Mouse (Mus musculus): Measurements from ENCODE around the gene Aagab. TPM values are rescaled to one million over a fixed set of nuclear protein-coding genes. Genes with fewer than 3 reads are reported as not detected.
A peak's percentile ranks its signal among the peaks of the same experiment; 100 is the strongest.

Gene Aagab
- total RNA-seq, 2 experiments from 2014 or later = 13.3 to 25.6 TPM

DNA sequence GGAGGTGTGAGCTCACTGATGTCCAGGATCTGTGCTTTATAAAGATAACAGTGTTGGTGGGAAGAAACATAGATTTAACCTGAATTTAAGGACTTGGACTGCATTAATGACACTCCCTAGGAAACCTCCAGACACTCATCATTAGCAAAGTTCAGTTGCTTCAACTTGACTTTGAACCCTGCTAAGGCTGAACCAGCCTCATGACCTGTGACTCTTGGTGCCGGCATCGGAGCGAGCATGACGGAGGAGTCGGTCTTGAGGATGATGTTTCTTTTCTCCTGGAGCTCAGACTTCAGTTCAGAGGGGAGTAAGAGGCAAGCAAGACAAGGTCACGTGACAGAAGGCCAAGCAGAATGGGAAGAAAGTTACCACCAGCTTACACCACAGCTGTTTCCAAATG, 41.6 kb downstream of the Aagab start:
- no peak for ATAC-seq (ENCODE audit: poor library complexity, severe bottlenecking)

DNA sequence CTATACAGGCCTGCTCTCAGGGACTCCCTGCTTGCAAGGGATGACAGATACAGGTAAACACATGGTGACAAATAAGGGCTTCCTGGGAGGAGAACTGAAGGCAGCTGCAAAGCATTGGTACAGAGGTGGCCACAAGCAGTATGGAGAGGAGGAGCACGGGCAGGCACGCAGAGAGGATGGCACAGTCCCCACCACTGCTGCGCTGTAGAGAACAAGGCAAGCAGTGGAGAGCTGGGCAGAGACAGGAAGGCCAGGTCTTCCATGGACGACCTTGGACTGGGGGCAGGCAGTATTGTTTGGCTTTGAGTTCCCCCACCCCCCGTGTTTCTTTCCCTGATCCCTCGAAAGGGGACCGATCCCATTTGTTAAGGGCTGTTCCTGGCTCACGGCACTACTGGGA, 42.6 kb downstream of the Aagab start:
- no peak for ATAC-seq (ENCODE audit: poor library complexity, severe bottlenecking)

DNA sequence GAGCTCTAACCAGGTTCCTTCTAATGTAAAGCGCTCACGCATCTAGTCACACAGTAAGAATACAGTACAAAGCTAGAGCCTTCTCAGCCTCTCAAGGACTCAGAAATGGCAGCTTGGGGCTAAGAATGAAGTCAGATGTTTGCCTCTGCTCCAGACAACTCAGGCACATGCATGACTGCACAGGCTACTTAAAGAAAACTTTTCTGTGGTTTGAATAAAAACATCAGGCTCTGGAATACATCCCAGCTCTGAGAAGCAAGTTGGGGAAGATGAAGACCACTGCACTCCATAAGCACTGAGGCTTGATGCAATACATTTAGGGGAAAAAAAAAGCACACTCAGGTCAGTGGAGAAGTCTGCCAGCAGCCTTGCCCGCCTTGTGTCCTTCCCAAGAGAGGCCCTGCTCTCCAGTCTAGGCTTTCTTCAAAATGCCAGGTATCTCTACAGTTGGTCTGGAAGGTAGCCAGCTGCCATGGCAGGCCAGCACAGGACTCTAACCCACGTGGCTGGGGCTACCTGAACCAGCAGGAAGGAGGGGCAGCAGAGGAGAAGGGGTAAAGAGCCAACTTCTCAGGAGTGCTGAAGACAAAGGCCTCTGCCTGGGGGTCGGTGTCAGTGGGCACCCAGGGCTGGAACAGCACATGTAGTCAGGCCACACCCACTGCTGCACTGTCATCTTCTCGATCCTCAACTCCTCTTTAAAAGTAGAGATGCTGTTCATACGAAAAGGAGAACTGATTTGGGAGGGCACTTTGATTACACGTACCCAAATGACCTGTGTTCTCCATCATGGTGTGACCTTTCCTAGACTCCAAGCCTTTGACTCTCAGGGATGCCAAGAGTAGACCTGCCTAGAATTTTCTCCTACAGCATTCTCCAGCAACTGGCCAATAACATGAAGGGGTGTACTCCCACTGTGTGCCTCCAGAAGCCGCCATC, 45.4 kb downstream of the Aagab start:
- no peak for ATAC-seq (ENCODE audit: poor library complexity, severe bottlenecking)

DNA sequence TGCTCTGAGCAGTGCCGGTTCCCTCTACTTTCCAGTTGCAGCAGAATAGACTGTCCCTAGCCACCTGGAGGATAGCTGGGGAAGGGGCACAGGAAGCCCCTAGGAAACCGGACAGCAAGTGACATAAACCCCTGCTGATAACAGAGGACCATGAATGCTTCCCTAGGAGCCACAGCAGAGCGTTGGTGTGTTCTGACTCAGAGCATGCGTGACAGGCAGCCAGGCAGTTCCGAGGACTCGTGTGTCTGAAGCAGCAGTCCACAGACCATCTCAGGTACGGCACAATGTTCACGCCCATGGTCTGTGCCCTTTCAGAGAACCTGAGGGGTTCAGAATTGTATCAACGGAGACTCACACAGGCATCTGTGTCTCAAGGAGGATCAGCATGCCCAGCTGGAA, 46.1 kb downstream of the Aagab start:
- no peak for ATAC-seq (ENCODE audit: poor library complexity, severe bottlenecking)

DNA sequence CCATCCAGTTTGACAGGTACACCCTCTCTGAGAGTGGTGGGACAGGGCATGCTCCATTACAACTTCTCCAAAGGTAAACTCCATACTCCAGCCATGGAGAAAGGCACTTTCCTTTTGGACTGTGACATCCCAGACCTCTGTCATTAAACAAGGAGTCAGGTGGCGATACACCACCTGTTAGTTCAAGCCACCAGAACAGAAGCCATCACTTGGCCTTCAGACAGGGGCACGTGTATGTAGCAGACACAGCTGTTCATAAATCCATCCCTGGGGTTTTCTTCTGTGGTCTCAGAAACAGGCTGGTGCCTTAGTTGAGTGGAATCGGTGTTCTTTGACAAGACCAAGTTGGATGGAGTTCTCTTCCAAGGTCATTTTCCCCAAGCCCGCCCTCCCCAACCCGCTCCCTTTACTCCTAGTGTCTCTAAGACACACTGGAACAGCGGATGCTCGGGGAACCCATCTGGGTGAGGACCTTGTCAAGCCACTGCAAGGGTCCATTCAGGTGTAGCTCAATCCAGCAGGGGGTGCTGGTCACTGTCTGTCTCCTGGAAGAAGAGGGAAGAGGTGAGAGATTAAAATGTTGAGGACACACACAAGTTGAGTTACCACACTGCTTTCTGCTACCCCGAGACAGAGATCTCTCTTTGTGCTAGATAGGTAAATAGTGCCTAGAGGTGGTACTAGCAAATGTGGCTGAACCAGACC, 47.5 kb downstream of the Aagab start:
- 0 out of 2 replicates have a peak, but pooled peaks have one; percentile 35 for ATAC-seq (ENCODE audit: poor library complexity, severe bottlenecking)

DNA sequence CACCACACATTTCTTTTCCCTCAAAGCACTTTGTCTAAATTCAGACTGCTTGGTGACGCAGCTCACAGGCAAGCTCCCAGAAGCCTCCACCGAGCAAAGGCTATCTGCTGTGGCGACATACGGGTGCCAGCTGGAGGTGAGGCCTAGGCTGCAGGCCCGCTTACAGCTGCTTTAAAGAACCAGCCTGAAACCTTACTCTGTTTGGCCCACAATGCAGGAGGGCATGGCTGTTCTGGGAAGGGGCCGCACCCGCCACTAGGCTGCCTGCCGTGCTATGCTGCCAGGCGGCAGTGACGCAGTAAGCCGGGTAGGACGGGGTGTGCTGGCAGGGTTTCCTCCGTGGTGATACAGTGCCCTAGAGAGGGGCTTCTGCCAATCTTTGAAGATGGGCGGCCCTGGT, 48.4 kb downstream of the Aagab start:
- ATAC-seq (ENCODE audit: poor library complexity, severe bottlenecking) = no peak

DNA sequence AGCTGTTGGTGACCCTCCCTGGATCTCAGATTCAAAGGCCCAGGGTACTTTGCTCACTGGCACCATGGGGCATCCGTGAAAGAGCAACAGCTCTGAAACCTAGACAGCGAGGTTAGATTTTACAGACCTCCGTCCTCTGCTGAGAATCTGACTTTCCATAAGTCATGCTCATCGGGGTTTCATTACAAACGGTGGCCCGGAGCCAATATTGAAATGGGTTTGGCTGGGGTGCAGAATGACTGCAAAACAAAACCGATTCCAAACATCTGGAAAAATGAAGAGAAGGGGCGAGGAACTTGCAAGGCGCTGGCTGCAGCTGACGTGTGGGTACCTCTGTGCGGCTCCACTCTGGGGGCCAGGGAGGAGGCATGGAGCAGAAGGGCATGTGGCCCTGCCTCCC, 49.1 kb downstream of the Aagab start:
- no peak for ATAC-seq (ENCODE audit: poor library complexity, severe bottlenecking)

DNA sequence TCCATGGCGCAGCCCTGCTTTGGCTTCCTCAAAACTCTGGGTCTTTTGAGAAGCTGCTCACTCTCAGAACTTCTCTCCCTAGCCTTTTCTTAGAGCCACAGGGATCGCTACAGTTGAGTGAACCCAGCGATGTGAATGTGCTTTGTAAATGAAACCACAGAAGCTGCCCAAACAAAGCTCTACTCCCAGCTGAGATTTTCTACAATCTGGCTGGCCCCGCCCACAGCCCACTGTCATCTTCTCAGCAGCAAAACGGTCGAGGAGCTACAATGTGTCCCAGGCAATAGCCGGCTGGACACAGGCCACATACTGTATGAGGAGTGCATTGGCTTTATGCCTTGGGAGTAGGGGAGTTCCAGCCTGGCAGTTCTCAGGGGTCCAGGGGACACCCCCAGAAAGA, 51.2 kb downstream of the Aagab start:
- no peak for ATAC-seq (ENCODE audit: poor library complexity, severe bottlenecking)

DNA sequence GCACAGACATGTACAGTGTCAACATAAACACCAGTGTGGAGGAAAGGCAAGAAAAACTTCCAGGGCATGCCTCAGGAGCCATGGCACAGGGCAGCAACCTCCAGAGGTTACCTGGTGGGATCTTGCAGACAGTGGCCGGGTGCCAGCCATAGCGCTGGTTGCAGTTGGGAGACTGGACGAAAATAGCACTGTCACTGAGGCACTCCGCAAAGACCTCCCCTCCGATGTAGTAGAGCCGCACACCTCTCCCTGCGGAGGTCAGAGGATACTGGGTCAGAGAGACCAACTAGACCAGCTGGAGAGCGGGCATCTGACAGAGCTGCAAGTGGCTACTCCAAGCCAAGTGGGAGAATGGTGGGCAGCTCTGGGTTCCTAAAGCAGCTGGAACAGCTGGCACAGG, 52.1 kb downstream of the Aagab start:
- ATAC-seq (ENCODE audit: poor library complexity, severe bottlenecking) = no peak

DNA sequence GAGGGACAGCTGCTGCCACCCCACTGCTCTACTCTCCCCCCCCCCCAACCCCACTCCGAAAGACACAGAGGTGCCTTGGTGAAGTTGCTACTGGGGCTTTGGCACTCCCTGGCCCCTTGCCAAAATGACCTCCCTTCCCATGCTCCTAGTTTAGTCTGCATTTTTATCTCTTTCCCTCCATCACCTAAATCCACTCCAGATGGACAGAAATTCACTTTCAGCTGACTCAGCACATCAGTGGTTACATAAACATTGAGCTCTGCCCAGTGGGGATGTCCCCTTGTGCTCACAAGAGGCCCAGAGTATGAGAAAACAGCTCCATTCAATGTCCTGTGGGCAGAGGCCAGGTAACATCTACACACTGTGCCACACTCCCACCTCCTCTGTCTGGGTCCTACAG, 52.6 kb downstream of the Aagab start:
- ATAC-seq (ENCODE audit: poor library complexity, severe bottlenecking) = no peak

DNA sequence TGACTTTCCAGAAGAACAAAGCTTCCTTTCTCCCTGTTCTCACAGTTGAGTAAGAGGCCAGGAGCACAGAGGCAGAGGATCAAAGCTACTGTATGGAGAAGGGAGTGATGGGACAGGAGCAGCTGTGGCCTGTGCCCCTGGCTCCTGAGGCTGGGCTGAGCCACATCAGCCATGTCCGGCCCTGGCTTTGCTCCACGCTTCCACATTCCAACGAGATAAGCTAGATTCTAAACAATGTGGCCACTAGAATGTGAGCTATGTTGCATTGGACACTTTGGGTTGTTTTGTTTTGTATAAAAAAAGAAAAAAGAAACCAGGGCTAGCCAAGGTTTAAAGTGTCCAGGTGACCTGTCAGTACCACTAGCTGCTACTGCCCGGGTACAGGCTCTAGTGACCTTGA, 54.7 kb downstream of the Aagab start:
- ATAC-seq (ENCODE audit: poor library complexity, severe bottlenecking) = no peak

DNA sequence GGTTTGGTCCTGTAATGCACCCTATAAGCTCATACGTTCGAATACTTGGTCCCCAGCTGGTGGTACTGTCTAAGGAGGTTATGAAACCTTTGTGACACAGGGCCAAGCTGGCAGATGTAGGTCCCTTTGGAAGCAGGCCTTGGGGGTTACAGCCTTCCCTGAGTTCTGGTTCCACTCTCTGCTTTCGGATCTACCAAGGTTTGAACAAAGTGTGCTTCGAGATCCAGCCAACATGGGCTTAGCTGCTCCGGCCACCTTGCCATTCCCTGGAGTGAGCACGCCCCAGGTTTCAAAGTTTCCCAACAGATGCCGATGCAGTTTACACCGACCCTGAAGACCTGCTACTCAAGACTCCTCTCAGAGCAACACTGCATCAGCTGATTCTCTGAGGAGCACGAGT, 56.0 kb downstream of the Aagab start:
- ATAC-seq (ENCODE audit: poor library complexity, severe bottlenecking) = no peak

DNA sequence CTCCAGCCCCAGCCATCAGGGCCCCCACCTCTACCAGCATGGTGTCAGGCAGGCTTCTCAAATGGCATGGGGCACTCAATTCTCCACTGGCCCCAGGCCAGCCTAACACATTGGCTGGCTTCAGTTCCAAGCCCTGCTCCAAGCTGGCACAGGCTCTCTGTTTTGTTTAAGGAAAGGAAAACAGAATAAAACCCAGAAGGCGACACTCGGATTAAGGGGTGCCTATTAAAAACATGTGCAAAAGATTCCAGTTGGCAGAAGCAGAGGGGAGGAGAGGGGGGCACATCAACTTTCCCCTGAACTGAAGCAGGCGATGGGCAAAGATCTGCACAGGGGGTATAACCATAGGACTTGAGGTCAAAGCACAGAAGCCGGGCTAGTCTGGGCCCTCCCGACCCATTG, 56.5 kb downstream of the Aagab start:
- no peak for ATAC-seq (ENCODE audit: poor library complexity, severe bottlenecking)

DNA sequence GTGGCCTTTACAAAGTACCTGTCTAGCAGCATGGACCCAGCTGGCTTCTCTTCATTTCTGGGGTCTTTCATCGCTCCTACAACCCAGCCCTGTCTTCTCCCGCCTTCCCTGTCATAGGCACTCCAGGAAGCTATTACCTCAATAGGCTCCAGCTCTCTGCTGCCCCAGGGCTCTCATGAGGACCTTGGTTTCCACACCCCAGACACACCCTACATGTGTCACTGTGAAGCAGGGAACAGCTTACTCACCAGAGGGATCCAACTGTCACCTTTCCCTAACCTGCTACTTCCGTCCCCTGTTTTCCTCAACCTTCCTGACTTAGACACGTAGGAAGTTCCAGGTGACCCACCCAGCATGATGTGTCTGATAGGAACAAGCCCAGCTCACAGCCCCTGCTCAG, 57.6 kb downstream of the Aagab start:
- ATAC-seq (ENCODE audit: poor library complexity, severe bottlenecking) = no peak

DNA sequence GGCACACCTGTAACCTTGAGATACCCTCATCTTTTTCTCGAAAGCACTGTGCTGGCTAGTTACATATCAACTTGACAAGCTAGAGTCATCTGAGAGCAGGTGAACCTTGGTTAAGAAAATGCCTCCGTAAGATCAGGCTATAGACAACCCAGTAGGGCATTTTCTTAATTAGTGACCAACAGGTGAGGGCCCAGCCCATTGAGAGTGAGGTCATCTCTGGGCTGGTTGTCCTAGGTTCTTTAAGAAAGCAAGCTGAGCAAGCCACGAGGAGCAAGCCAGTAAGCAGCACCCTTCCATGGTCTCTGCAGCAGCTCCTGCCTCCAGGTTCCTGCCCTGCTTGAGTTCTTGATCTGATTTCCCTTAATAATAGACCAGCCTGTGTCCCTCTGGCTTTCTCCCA, 58.2 kb downstream of the Aagab start:
- ATAC-seq (ENCODE audit: poor library complexity, severe bottlenecking) = no peak

DNA sequence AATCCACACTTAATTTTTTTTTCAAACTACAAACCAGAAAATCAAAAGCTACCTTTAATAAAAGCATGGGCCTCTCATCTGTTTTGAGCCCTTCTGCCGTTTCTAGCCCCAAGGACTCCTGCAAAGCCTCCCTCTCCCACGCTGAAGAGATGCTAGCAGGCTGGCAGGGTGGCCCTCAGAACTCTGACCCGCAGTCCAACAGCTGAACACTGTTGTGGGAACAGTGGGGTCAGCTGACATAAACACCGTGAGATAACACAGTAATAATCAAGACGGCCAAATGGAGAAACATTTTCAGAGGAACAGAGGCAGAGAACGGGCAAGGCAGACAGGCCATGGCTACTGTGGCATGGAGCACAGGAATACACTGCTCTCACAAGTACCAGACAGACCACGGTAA, 60.3 kb downstream of the Aagab start:
- ATAC-seq (ENCODE audit: poor library complexity, severe bottlenecking) = no peak

DNA sequence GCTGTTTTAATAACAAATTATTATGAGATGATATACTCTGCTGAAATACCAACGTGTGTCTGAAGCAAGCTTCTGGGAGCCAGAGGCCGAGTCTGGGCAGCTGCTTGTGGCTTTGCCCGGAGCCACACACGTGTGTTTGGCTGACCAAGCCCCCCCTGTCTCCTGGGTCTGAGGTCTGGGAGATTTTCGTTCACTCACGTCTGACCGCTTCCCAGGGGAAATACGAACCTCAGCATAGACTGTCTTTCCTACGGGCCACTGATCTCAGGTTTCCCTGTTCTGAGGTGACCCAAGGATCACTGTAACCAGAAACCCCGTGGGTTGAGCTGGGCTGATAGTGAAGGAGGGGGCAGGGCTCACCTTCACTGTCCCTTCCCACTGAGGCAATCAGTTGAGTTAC, 60.8 kb downstream of the Aagab start:
- no peak for ATAC-seq (ENCODE audit: poor library complexity, severe bottlenecking)

DNA sequence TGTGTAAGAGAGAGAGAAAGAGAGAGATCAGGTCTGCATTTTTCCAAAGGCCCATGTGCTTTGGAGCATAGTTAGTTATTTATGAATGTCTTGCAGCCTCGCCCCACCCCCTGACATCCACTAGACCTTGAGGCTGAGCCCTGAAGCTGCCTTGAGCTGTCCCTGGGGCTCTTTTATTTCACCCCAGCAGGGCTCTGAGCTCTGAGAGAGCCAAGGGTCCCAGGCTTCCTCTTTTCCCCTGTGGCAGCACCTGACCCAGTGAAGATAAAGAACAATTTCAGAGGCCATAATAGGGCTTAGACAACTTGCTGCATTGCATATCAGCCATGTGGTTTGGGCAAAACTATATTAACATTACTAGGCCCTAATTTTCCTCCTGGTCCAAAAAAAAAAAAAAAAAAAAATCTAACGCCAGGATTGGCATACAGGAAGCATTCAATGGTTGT, 61.9 kb downstream of the Aagab start:
- no peak for ATAC-seq (ENCODE audit: poor library complexity, severe bottlenecking)

DNA sequence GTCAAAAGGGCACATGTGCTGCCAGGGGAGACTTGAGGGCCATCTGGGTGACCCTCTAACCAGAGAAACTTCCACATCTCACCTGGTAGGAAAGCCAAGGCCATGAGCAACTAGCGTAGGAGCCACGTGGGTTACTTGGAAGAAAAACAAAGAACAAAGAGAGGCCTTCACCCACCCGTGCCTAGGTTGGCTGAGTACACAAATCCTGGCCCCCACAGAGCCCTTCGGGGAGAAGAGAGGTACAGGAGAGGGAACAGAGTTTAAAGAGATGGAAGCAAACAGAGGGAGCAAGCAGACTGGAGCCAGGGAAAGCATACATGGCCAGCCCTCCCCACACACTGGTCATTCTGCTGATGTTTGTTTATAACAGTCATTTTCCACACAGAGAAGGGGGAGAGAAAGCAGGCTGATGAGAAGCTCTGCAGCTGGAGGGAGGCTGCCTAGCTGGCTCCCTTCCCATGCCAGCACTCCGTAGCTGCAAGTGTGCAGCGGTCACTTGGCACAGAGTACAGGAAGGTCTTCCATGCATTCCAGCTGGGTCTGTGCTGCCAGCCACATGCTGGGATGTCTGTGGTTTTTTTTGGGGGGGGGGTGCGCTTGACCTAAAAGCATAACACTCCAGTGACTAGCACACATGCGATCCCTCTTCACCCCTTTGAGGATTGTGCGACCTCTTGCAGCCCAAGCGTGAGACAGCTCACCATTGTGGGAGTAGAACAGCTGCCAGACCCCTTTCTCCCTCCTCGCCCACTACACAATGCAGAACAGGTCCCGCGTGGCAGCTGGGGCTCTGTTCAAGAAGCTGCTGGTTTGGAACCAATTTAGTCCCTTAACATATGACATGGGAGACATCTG, 62.6 kb downstream of the Aagab start:
- no peak for ATAC-seq (ENCODE audit: poor library complexity, severe bottlenecking)

DNA sequence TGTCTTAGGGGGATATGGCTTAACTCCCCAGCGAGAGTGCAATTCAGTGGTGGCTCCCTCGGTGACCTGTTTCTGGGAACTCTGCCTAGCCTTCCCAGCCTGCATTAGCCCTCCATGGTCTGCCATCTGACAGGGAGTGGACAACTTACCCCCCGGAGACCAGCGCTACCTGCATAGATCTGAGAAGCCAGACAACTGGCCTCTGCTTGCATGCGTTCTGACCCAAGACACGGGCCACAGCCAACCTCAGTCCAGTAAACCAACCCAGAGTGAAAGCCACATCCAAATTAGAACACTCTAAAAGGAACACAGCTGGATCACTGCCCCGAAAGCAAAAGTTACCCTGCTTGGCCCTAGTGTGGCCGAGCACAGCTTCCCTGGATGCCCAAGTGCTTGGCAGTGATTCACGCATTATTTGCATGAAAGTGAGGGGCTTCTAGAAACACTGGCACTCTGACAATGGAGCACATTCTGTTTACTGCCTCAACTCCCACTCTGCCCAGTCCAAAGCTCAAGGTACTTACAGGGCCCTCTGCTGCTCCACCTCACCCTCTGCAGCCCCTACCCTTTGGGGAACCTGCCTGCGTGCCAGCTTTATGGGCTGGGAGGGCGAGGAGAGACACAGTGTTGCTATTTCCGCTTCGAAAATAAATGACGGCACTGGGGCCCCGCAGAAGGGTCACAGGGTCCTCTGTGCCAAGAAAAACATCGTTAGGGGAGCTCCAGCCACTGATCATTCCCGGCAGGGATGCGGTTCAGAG, 64.3 kb downstream of the Aagab start:
- no peak for ATAC-seq (ENCODE audit: poor library complexity, severe bottlenecking)

DNA sequence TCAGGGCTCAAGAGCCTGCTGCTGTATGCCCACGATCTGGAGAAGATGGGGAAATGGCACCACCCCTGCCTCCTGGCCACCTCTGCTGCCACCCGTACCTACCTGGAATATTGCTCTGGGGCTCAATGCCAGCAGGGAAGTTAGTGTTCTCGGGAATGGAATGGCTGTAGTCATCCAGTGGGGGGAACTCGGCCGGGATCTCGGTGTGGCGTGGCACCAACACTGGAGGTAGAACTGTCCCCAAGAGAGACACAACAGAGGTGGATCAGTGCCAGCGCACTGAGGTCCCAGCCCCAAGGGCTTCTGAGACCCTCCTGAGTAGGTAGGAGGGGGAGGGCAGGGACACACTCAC, 64.9 kb downstream of the Aagab start:
- ATAC-seq (ENCODE audit: poor library complexity, severe bottlenecking) = no peak
